In genomic region chr13:97705926-97706325, GRCm38 (mm10) we compare ENCODE assay signal across 23 mouse cellular contexts. TPM values are rescaled to one million over a fixed set of nuclear protein-coding genes. Genes with fewer than 3 reads are reported as not detected.
A peak's percentile ranks its signal among the peaks of the same experiment; 100 is the strongest.
DNase-seq lines count a peak whose midpoint lies in the region; ATAC-seq lines count a peak whose summit lies in the region.
"Had no signal": no experiment of that assay in that cellular context is flagged by ENCODE, and none has a peak within 500 bp of the region (broad histone marks: within the 10 kb centered on the region; RNA-seq: fewer than 3 reads in every experiment).

No protein-coding gene starts in this region.

- no peaks in the 10 kb centered on the region for H3K4me1 ChIP-seq in liver, embryonic 11.5 days (replicated peaks; ENCODE audit: control insufficient read depth, insufficient read depth, low read length)
- H3K4me1 ChIP-seq: intestine, embryonic 15.5 days; limb, embryonic 10.5 days; liver, embryonic 12.5 days; neural tube, embryonic 13.5 days had no signal

- no peak overlapping the region for H3K4me2 ChIP-seq in liver, embryonic 11.5 days
- H3K4me2 ChIP-seq: hindbrain, embryonic 13.5 days; intestine, embryonic 15.5 days; liver, embryonic 12.5 days; lung, embryonic 14.5 days; midbrain, embryonic 11.5 days; neural tube, embryonic 13.5 days had no signal

- no peaks in the 10 kb centered on the region for H3K36me3 ChIP-seq in liver, embryonic 11.5 days (ENCODE audit: control insufficient read depth, insufficient read depth, low read length)
- H3K36me3 ChIP-seq: hindbrain, embryonic 13.5 days; intestine, embryonic 15.5 days; limb, embryonic 10.5 days; liver, embryonic 12.5 days; neural tube, embryonic 13.5 days had no signal

- H3K27me3 ChIP-seq in liver, embryonic 11.5 days (replicated peaks; ENCODE audit: control insufficient read depth, insufficient read depth, low read length) = no peaks in the 10 kb centered on the region
- H3K27me3 ChIP-seq: hindbrain, embryonic 13.5 days; intestine, embryonic 15.5 days; neural tube, embryonic 13.5 days had no signal

- H3K9me3 ChIP-seq in liver, embryonic 11.5 days (ENCODE audit: control insufficient read depth, low read length) = no peaks in the 10 kb centered on the region
- H3K9me3 ChIP-seq: hindbrain, embryonic 13.5 days; intestine, embryonic 15.5 days; limb, embryonic 10.5 days; liver, embryonic 12.5 days had no signal

- peak; percentile 73 for DNase-seq in heart, adult 11 months
- DNase-seq in heart, adult 18-20 months = no peak
- peak; percentile 58 to 66 for DNase-seq in layer of hippocampus, adult 8-10 months (ENCODE audit: low spot score in 2 of 2)
- DNase-seq in left cerebral cortex, adult 8-10 months (ENCODE audit: low spot score in 2 of 2) = peak; percentile 29 to 86
- DNase-seq in right cerebral cortex, postnatal 25 days = peak; percentile 66
- no peak for DNase-seq in embryo, embryonic 10 days (ENCODE audit: low spot score)
- no peak for DNase-seq in liver, embryonic 11.5 days (ENCODE audit: low spot score)
- no peak for DNase-seq in adrenal gland, postnatal 10 days
- DNase-seq: adrenal gland, adult 8-10 months; cerebellum, adult 18-20 months; cerebellum, postnatal 36 days; heart, adult 2 months; lung, embryonic 14.5 days; lung, postnatal 4 days; thymus, postnatal 14 days had no signal

- no peak overlapping the region for H3K9ac ChIP-seq in liver, embryonic 11.5 days (ENCODE audit: low read depth, low read length)
- H3K9ac ChIP-seq: hindbrain, embryonic 13.5 days; intestine, embryonic 15.5 days; liver, embryonic 12.5 days; lung, embryonic 14.5 days; neural tube, embryonic 13.5 days had no signal

- H3K27ac ChIP-seq in liver, embryonic 11.5 days (ENCODE audit: low read depth, low read length) = no peak overlapping the region
- H3K27ac ChIP-seq: heart, adult 2 months; hindbrain, embryonic 13.5 days; intestine, embryonic 15.5 days; limb, embryonic 10.5 days; liver, embryonic 12.5 days; neural tube, embryonic 13.5 days had no signal

- 90% methylated on average over 5 of the region's 5 CpGs for WGBS in liver, embryonic 11.5 days

- H3K4me3 ChIP-seq in liver, embryonic 11.5 days (ENCODE audit: low read depth, low read length) = no peak overlapping the region
- H3K4me3 ChIP-seq: erythroblast, embryonic 14.5 days; heart, adult 2 months; hindbrain, embryonic 13.5 days; intestine, embryonic 15.5 days; limb, embryonic 10.5 days; liver, embryonic 12.5 days; neural tube, embryonic 13.5 days had no signal

- ATAC-seq in liver, embryonic 11.5 days (replicated peaks; ENCODE audit: low FRiP score) = no peak
- ATAC-seq: forebrain, embryonic 14.5 days; intestine, embryonic 15.5 days; liver, embryonic 12.5 days had no signal

RNA-seq across cellular contexts. Expression of gene Gm10260, which starts 54.5 kb away (rescaled TPM):
- total RNA-seq in heart, adult 18-20 months (2021) = 100 to 1,000 TPM; 108 to 118 TPM
- total RNA-seq in layer of hippocampus, adult 8-10 months (2022) = 10 to 100 TPM; 68.0 to 99.9 (median 83.6) TPM
- 10 to 100 TPM; 65.4 to 98.8 (median 81.4) TPM for total RNA-seq in left cerebral cortex, adult 8-10 months (2022)
- polyA plus RNA-seq in liver, embryonic 11.5 days (2014; fragmentation: Nextera tagmentation; extraction: Ambion mirVana) = 3.8 and 8.2 TPM in 2 replicates
- 100 to 1,000 TPM; 238 to 264 TPM for total RNA-seq in adrenal gland, postnatal 10 days (2021)

Comparison
In these comparisons a context has a peak if more than half of its experiments do, and no peak if none do; other contexts are left out.
1. DNase-seq: peak in heart, adult 11 months (single experiment), layer of hippocampus, adult 8-10 months (2 of 2), left cerebral cortex, adult 8-10 months (2 of 2) and right cerebral cortex, postnatal 25 days (single experiment); none in heart, adult 18-20 months (0 of 2), embryo, embryonic 10 days (single experiment), liver, embryonic 11.5 days (single experiment) and adrenal gland, postnatal 10 days (single experiment).